Mouse (Mus musculus): Measurements from ENCODE around the gene Gm21118. TPM values are rescaled to one million over a fixed set of nuclear protein-coding genes. Genes with fewer than 3 reads are reported as not detected.
"Not testable (repeated sequence)": the region's sequence is repeated elsewhere in the genome, so short reads cannot be mapped to it uniquely, and the experiment has no call there.

The Gm21118 gene
- not detected for total RNA-seq (2021)
- long read RNA-seq, experiment 1, result 0 reads
- long read RNA-seq, experiment 2, result 0 reads

DNA sequence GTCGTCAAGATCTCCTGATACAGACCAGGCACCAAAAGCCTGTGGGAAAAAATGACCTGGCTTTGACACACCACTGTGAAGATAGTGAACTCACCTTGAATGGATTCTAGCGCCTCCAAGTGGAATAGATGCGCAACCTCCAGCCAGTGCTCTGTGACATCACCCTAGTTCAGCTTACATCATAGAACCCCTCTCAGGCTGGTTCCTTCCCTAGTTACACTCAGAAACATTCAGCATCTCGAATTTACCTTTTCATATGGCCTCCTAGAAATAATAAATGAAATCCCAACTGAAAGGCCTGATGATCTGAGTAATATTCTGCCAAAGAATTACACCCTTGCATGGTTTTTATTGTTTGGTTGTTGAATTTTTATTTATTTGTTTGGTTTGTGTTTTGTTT lies at the start of gene Gm21118:
Gm21118 (minus strand) TSS at position 101 of the 400 bp plus-strand sequence.
- DNase-seq, result not testable (repeated sequence)

DNA sequence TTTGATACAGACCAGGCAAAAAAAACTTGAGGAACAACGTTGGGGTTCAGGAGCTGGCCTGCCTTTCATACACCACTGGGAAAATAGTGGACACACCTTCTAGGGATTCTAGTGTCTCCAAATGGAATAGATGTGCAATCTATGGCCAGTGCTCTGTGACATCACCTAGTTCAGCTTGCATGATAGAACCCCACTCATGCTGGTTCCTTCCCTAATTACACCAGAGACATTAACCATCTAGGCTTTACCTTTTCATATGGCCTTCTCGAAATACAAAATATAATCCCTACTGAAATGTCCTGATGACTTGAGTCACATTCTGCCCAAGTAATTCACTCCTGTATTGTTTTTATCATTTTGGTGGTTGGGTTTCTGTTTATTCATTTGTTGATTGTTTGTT lies 29.7 kb upstream of the Gm21118 start, which contains the start of the genes Gm29423 and Gm29644:
Gm29423 (minus strand) TSS at position 101 of the 400 bp plus-strand sequence.
Gm29644 (minus strand) TSS at position 157 of the 400 bp plus-strand sequence.
- DNase-seq, result not testable (repeated sequence)

Other genes with a start within 250 kb of the Gm21118 start
- gene Gm29423, start 29.6 kb upstream of the Gm21118 start, total RNA-seq (2021), result not detected
- gene Gm29644, start 29.7 kb upstream of the Gm21118 start, total RNA-seq (2021), result not detected
- gene Gm20888, start 168.2 kb upstream of the Gm21118 start, total RNA-seq (2021), result not detected

Data from gastrocnemius, postnatal 10 days (tissue).